Comparison of ENCODE assay signal across 11 mouse cellular contexts in genomic region chr9:72276941-72277340, GRCm38 (mm10). TPM values are rescaled to one million over a fixed set of nuclear protein-coding genes. Genes with fewer than 3 reads are reported as not detected.
A peak's percentile ranks its signal among the peaks of the same experiment; 100 is the strongest.
DNase-seq lines count a peak whose midpoint lies in the region; ATAC-seq and TF ChIP-seq lines count a peak whose summit lies in the region.
"Had no signal": no experiment of that assay in that cellular context is flagged by ENCODE, and none has a peak within 500 bp of the region (broad histone marks: within the 10 kb centered on the region; RNA-seq: fewer than 3 reads in every experiment).

No protein-coding gene starts in this region.

- no peaks in the 10 kb centered on the region for H3K9me3 ChIP-seq in hindbrain, embryonic 13.5 days
- H3K9me3 ChIP-seq in midbrain, embryonic 10.5 days (replicated peaks): peaks cover 20% of the 10 kb centered on the region

- no peaks in the 10 kb centered on the region for H3K36me3 ChIP-seq in testis, adult 2 months (ENCODE audit: control insufficient read depth, insufficient read depth, low read length)
- H3K36me3 ChIP-seq in hindbrain, embryonic 13.5 days: no peaks in the 10 kb centered on the region
- H3K36me3 ChIP-seq in midbrain, embryonic 10.5 days: peaks cover 34% of the 10 kb centered on the region

- H3K9ac ChIP-seq in hindbrain, embryonic 13.5 days: peak overlapping the region; percentile 19; the same call in 1 of the 2 replicates

- H3K27me3 ChIP-seq in testis, adult 2 months (ENCODE audit: control insufficient read depth, insufficient read depth, low read length): no peaks in the 10 kb centered on the region
- no peaks in the 10 kb centered on the region for H3K27me3 ChIP-seq in hindbrain, embryonic 13.5 days
- peaks cover 14% of the 10 kb centered on the region for H3K27me3 ChIP-seq in midbrain, embryonic 10.5 days (ENCODE audit: low read depth, poor library complexity, severe bottlenecking)

- no peak for DNase-seq in testis, postnatal 14 days (ENCODE audit: low spot score)
- DNase-seq in midbrain, embryonic 10.5 days (ENCODE audit: low spot score): no peak
- DNase-seq in right cerebral cortex, postnatal 14 days: no peak
- no peak for DNase-seq in adrenal gland, postnatal 10 days
- DNase-seq: adrenal gland, postnatal 14 days; cerebellum, postnatal 36 days; kidney, adult 2 months; thymus, postnatal 25 days had no signal

- peak overlapping the region; percentile 69 for H3K4me2 ChIP-seq in hindbrain, embryonic 13.5 days

- peaks cover 5% of the 10 kb centered on the region for H3K4me1 ChIP-seq in testis, adult 2 months (ENCODE audit: control insufficient read depth, insufficient read depth, low read length)
- peaks cover 24% of the 10 kb centered on the region for H3K4me1 ChIP-seq in hindbrain, embryonic 13.5 days (replicated peaks)
- H3K4me1 ChIP-seq in midbrain, embryonic 10.5 days: peaks cover 18% of the 10 kb centered on the region

- no peak for TF ChIP-seq POLR2A in testis, adult 2 months (IDR thresholded peaks at IDR 0.05; ENCODE audit: control insufficient read depth, low read depth, low read length)

- peak overlapping the region; percentile 29; the same call in 1 of the 2 replicates for H3K4me3 ChIP-seq in testis, adult 2 months (ENCODE audit: control insufficient read depth, low read depth, low read length)
- peak overlapping the region; percentile 27 for H3K4me3 ChIP-seq in hindbrain, embryonic 13.5 days
- H3K4me3 ChIP-seq in midbrain, embryonic 10.5 days: peak overlapping the region; percentile 79

- H3K27ac ChIP-seq in testis, adult 2 months (ENCODE audit: control insufficient read depth, insufficient read depth, low read depth, low read length): no peak overlapping the region
- no peak overlapping the region for H3K27ac ChIP-seq in hindbrain, embryonic 13.5 days
- no peak overlapping the region for H3K27ac ChIP-seq in midbrain, embryonic 10.5 days (replicated peaks)

- ATAC-seq in hindbrain, embryonic 13.5 days (ENCODE audit: low FRiP score): no peak
- ATAC-seq in erythroid progenitor cell, adult 5-6 weeks (replicated peaks; ENCODE audit: low FRiP score, poor library complexity, severe bottlenecking): no peak

- no peak for TF ChIP-seq CTCF in testis, adult 2 months (IDR thresholded peaks at IDR 0.05; ENCODE audit: control insufficient read depth, insufficient read depth, insufficient replicate concordance, low read depth, low read length)

RNA-seq across cellular contexts. Expression of gene Zfp280d, which starts 2.3 kb away (rescaled TPM):
- 12.9 and 14.4 TPM in 2 replicates for polyA plus RNA-seq in testis, adult 2 months (2012; rRNA removed)
- 49.9 and 51.0 TPM in 2 replicates for polyA plus RNA-seq in hindbrain, embryonic 13.5 days (2015; fragmentation: Nextera tagmentation; extraction: Ambion mirVana)
- 47.4 and 51.1 TPM in 2 replicates for polyA plus RNA-seq in midbrain, embryonic 10.5 days (2016; fragmentation: Nextera tagmentation; extraction: Ambion mirVana)
- total RNA-seq in erythroid progenitor cell, adult 5-6 weeks (2015; ENCODE audit: low replicate concordance): 107 and 208 TPM in 2 replicates
- 97.5 and 99.8 TPM in 2 replicates for total RNA-seq in erythroid progenitor cell, adult 5-6 weeks (2017; ENCODE audit: low replicate concordance)
- 10 to 100 TPM; 27.6 to 46.9 TPM for total RNA-seq in adrenal gland, postnatal 10 days (2021)

Comparison
In these comparisons a context has a peak if more than half of its experiments do, and no peak if none do; other contexts are left out.
1. H3K4me3 ChIP-seq: peak in every context shown above with its lines; median percentile 79 in midbrain, embryonic 10.5 days; 29 in testis, adult 2 months; 27 in hindbrain, embryonic 13.5 days.